Mouse (Mus musculus): ENCODE data around the gene Zfp383. TPM values are rescaled to one million over a fixed set of nuclear protein-coding genes. Genes with fewer than 3 reads are reported as not detected.

The Zfp383 gene
- total RNA-seq, 2 experiments from 2014 or later: 1.00 to 1.1 TPM

DNA sequence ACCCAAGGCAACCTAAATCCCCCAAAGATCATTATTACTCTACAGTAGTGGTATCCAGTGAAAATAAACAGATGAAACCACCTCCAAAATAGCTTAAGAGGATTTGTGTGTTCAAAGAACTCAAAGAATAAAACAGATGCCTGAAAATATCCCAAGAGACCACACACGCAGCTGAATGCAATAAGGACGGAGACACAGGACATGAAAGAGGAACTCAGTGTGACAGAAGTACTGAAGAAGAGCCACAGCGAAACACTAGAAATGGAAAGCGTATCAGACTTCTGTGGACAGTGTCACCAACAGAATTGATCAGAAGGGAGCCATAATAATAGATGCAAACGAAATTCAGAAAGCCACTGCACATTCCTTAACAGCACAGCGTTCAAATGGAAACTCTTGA lies 30.8 kb downstream of the Zfp383 start:
- no peak for ATAC-seq (replicated peaks; ENCODE audit: poor library complexity)

DNA sequence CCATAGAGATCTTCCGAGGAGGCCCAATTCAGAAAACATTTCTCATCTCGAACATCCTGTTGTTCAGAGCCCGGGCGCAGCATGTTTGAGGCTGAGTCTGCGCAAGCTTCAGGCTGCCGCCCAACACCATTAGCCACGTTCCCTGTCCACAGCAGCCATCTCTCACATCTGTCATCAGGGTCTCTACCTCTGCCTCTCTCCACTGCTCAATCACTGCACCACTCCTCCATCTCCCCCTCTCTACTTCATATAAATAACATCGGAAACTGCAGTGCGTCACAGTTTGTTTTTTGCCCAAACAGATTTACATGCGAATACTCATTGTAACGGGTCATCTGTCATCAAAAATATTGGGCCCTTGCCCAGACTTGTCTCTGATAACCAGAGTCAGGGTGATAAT lies 33.0 kb downstream of the Zfp383 start:
- ATAC-seq (replicated peaks; ENCODE audit: poor library complexity): no peak

DNA sequence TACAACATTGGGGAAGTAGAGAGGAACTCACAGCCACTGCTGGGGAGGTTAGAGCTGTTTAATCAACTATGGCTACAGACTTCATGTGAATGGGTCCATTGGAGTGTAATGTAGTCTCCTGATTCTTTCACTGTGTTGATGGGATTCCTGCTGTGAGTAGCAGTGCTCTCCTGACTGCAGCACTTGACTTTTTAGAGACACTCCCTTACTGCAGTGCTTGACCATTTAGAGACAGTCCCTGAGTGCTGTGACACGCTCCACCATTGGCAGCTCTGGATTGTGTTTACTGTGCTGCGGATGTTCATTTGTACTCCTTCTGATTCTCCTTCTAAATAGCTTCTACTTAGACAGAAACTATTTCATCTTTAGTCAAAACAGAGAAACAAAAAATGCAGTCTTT lies 34.7 kb downstream of the Zfp383 start:
- ATAC-seq (replicated peaks; ENCODE audit: poor library complexity): no peak

DNA sequence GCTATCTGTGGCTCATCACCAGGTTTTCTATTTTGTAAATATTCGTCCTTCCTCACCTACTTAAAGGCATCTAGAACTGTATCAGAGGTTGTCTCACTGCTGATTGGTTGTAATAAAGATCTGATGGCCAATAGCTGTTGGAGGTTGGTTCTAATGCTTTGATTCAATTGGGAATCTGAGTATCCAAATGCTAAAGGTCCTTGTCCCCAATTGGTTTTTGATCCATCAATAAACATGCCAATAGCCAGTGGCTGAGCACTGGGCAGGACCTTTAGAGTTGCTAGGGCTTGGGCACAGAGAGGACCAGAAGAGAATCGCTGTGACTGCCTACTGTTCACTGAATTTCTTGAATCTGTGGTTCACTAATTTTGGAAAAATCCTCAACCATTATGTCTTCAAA lies 35.7 kb downstream of the Zfp383 start:
- ATAC-seq (replicated peaks; ENCODE audit: poor library complexity): no peak

DNA sequence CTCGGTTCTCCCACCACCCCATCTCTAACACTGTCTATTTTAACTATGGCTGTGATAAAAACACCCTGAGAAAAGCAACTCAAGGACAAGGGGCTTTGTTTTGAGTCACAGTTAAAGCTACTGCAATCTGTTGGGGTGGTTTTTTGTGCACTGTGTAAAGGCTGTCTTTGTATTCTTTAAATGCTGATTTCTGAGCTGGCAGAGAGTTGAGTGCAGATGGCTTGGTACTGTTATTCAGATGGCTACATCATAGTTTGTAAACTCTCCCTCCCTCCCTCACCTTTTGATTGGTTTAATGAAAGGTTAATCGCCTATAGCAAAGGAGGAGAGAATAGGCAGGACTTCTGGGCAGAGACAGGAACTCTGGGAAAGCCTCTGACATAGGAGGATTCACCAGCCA lies 36.2 kb downstream of the Zfp383 start:
- no peak for ATAC-seq (replicated peaks; ENCODE audit: poor library complexity)

DNA sequence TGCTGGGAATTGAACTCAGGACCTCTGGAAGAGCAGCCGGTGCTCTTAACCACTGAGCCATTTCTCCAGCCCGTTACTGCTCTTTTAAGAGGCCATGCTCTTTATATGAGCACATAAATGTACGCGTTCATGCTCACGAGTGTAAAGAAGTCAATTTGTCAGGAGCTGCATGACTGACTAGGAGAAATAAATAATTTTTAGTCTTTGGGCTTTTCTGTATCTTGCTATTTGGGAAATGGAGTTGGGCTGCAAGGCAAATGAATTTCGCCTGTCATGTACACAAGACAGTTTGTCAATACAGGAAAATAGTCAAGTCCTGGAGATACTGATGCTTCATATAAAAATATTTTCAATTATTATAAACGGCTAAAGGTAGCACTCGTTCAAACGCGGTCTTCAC lies 45.1 kb downstream of the Zfp383 start:
- no peak for ATAC-seq (replicated peaks; ENCODE audit: poor library complexity)

DNA sequence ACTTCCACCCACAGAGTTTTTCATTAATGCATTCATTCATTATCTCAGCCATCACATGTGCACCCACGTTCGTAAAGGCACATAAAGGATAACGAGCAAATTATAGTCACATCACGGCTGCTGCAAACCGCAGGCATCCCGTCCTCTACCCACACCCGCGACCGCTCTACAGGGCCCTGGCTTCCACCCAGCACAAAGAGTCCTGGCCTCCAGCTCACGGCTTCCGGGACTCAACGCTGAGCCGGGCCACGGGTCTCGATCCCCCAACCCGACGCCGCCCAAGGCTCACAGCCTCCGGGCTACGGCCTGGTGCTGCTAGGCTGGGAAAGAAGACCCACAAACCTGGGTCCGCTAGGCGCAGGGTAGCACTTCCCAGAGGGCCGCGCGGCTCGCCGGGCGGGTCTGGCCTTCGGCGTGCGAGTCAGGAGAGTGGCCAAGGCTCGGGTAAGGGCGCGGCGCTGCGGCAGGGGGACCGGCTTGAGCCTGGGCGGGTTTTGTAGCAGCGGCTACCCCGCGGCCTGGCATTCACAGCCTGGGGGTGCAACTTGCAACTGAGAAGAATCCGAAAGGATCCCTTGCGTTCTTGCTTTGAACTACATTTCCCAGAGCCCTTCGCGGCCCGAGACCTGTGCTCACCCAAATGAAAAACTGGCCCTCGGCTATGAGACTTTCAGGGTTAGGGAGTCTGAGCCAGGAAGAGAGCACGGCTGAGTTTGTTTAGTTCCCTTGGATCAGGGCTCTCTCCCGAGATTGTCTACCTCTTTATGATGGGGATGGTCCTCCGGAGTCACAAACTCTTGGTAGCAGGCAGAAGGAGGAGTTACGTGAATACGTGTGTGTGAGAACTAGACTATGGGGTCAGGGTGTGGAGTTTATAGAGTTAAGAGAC lies 45.7 kb downstream of the Zfp383 start, which contains the start of gene Zfp74:
TSS of gene Zfp74 (minus strand) at position 577 of the 889 bp plus-strand sequence.
- ATAC-seq (replicated peaks; ENCODE audit: poor library complexity): peak; percentile 74

DNA sequence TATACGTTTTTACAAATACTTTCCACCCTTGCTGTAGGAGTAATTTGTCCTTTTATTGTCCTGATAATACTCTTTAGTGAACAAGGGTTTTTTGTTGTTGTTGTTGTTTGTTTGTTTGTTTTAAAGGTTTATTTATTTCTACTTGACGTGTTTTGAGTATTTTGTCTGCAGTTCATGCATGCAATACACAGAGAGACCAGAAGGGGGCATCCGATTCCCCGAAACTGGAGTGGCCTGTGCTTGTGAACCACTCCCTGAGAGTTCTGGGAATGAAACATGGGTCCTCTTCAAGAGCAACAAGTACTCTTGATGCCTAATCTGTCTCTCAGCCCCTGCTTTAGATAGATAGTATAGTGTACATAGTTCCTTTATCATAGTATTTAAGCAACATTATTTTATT lies 46.7 kb downstream of the Zfp383 start:
- peak; percentile 51 for ATAC-seq (replicated peaks; ENCODE audit: poor library complexity)

DNA sequence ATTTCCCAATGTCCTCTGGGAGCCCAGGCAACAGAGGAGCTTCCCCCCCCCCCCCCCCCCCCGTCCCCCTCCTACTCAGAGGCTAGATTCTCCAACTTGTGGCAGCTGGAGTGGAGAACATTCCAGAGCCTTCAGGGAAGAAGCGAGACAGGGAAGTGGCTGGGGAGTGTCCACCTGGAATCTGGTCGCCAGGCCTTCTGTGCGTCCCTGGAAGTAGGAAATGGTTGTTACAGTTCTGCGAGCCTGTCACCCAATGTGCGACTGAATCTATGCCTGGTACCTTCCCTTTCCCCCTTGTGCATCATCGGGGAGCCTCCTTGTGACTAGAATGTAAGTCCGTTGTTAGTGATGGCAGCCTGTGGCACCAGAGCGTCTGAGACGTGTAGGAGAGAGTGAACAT lies 48.2 kb downstream of the Zfp383 start:
- ATAC-seq (replicated peaks; ENCODE audit: poor library complexity): no peak

DNA sequence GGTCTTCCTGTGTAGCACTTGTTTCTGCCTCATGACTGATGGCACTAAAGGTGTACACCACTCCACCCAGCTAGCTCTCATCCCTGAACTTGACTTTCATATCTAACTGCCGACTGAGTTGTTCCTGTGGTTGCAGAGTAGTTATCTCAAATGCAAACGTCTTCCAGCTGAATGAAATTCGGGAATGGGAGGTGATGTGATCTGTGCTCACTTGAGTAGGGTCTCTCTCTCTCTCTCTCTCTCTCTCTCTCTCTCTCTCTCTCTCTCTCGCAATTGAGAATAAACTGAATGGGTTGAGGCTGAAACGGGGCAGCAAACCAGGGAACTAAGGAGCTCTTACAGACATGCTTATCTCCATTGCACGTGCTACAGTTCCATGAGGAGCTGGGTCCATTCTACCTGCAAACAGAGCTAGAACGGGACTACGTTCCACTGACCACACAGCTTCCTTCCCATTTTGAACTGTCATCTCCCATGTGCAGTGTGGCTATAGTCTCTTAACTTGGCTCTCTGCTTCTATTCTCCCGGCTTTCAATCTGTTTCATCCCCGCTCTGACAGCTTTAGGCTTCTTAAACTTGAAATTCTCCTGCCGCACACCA lies 50.2 kb downstream of the Zfp383 start:
- ATAC-seq (replicated peaks; ENCODE audit: poor library complexity): no peak

DNA sequence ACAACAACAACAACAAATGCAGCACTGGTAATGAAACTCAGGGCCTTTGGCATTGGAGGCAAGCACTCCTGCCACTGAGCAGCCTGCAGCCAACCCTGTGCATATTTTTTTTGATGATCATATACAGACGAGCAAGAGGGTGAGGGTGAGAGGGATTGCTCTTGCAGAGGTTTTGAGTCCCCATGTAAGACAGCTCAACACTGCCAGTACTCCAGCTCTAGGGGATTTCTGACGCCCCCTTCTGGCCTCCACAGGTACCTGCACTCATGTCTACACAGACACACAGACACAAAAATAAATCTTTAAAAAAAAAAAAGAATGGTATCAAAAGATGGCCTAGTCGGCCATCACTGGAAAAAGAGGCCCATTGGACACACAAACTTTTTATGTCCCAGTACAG lies 51.0 kb downstream of the Zfp383 start:
- ATAC-seq (replicated peaks; ENCODE audit: poor library complexity): no peak

DNA sequence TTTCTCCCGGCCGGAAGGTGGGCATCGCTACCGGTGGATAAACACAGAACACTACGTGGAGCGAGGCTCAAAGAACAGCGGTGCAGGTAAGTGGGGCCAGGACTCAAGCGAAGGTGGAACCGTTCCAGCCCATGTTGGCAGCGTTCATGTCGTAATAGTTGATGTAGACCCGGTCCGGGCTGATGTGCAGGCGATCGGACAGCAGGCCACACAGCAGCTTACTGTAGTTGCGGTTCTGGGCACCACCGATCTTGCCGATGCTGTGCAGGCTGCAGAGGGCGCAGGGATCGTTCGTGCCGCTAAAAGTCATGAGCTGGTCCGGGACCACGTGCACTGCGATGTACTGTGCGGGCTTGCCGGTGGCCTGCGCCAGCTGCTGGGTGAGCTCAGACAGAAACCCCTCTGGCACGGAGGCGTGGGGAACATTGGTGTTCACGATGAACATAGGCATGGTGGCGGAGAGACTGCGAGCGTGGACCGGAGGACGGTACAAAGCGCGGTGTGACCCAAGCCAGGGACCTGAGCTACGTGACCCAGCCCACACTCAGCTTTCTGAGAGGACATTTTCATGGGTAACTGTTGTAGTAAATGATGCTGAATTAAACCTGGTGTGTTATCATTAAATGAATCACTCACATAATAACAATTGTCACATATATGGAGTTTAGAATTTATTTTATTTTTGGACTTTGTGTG lies 57.2 kb downstream of the Zfp383 start:
- peak; percentile 73 for ATAC-seq (replicated peaks; ENCODE audit: poor library complexity)

Other genes starting within 250 kb of the Zfp383 start
- not detected in 2 replicates for gene Catsperg2, start 181.2 kb upstream of the Zfp383 start, total RNA-seq (2015)
- gene Catsperg2, start 181.2 kb upstream of the Zfp383 start, total RNA-seq (2017): not detected in 2 replicates
- gene Zfp84, start 139.7 kb upstream of the Zfp383 start, total RNA-seq (2015): 11.4 and 14.8 TPM in 2 replicates
- gene Zfp84, start 139.7 kb upstream of the Zfp383 start, total RNA-seq (2017): 17.7 and 19.0 TPM in 2 replicates
- gene Zfp30, start 124.2 kb upstream of the Zfp383 start, total RNA-seq (2015): 0.37 and 0.78 TPM in 2 replicates
- gene Zfp30, start 124.2 kb upstream of the Zfp383 start, total RNA-seq (2017): 0.17 TPM in 1 of 2 replicates, not detected in the other
- gene Zfp790, start 92.1 kb upstream of the Zfp383 start, total RNA-seq (2015): 4.8 and 5.7 TPM in 2 replicates
- gene Zfp790, start 92.1 kb upstream of the Zfp383 start, total RNA-seq (2017): 9.4 and 10.0 TPM in 2 replicates
- 3.3 TPM in 2 replicates for gene Zfp940, start 54.6 kb upstream of the Zfp383 start, total RNA-seq (2015)
- gene Zfp940, start 54.6 kb upstream of the Zfp383 start, total RNA-seq (2017): 4.0 and 5.2 TPM in 2 replicates
- gene Zfp420, start 48.2 kb upstream of the Zfp383 start, total RNA-seq (2015): 4.5 and 7.4 TPM in 2 replicates
- 0.96 and 2.9 TPM in 2 replicates for gene Zfp420, start 48.2 kb upstream of the Zfp383 start, total RNA-seq (2017)
- 6.9 and 8.0 TPM in 2 replicates for gene Zfp27, start 1.7 kb upstream of the Zfp383 start, total RNA-seq (2015)
- 5.5 and 12.1 TPM in 2 replicates for gene Zfp27, start 1.7 kb upstream of the Zfp383 start, total RNA-seq (2017)
- gene Zfp74, start 45.9 kb downstream of the Zfp383 start, total RNA-seq (2015): 14.5 and 19.5 TPM in 2 replicates
- 7.2 and 8.0 TPM in 2 replicates for gene Zfp74, start 45.9 kb downstream of the Zfp383 start, total RNA-seq (2017)
- gene Zfp568, start 75.7 kb downstream of the Zfp383 start, total RNA-seq (2015): 17.2 and 22.3 TPM in 2 replicates
- gene Zfp568, start 75.7 kb downstream of the Zfp383 start, total RNA-seq (2017): 38.4 and 53.5 TPM in 2 replicates
- gene Zfp14, start 143.2 kb downstream of the Zfp383 start, total RNA-seq (2015): 1.1 and 1.8 TPM in 2 replicates
- gene Zfp14, start 143.2 kb downstream of the Zfp383 start, total RNA-seq (2017): 1.2 and 2.1 TPM in 2 replicates
- gene Zfp82, start 164.7 kb downstream of the Zfp383 start, total RNA-seq (2015): 4.4 and 4.9 TPM in 2 replicates
- gene Zfp82, start 164.7 kb downstream of the Zfp383 start, total RNA-seq (2017): 3.4 and 4.9 TPM in 2 replicates
- gene Gm26920, start 182.2 kb downstream of the Zfp383 start, total RNA-seq (2015): not detected in 2 replicates
- gene Gm26920, start 182.2 kb downstream of the Zfp383 start, total RNA-seq (2017): not detected in 2 replicates
- 9.2 and 11.8 TPM in 2 replicates for gene Zfp566, start 182.3 kb downstream of the Zfp383 start, total RNA-seq (2015)
- 4.2 and 5.5 TPM in 2 replicates for gene Zfp566, start 182.3 kb downstream of the Zfp383 start, total RNA-seq (2017)
- gene Zfp260, start 186.6 kb downstream of the Zfp383 start, total RNA-seq (2015): 33.1 and 34.6 TPM in 2 replicates
- 26.4 and 35.4 TPM in 2 replicates for gene Zfp260, start 186.6 kb downstream of the Zfp383 start, total RNA-seq (2017)
- 2.7 and 4.2 TPM in 2 replicates for gene Zfp382, start 213.7 kb downstream of the Zfp383 start, total RNA-seq (2015)
- 7.1 and 8.2 TPM in 2 replicates for gene Zfp382, start 213.7 kb downstream of the Zfp383 start, total RNA-seq (2017)

All from megakaryocyte progenitor cell, adult 5-6 weeks (primary cell).